Mouse (Mus musculus) liver, embryonic 15.5 days (tissue): ENCODE data around the gene Paqr5. TPM values are rescaled to one million over a fixed set of nuclear protein-coding genes. Genes with fewer than 3 reads are reported as not detected.

Experiments
- ATAC-seq: fragments of 200-750 bp; cut with Nextera tagmentation; 2 replicates; pipeline ENCODE4 v1.8.0; 2017; ENCODE audit warnings: moderate number of reproducible peaks, mild to moderate bottlenecking, moderate library complexity; ENCODE audit not compliant: insufficient read depth
- H3K27ac ChIP-seq: fragments of 300-500 bp; sonication (generic); replicated peaks from 2 replicates; pipeline ENCODE4 v1.5.1; 2015; ENCODE audit warnings: mild to moderate bottlenecking, inconsistent platforms
- H3K27me3 ChIP-seq: fragments of 300-500 bp; sonication (generic); 2 replicates; pipeline ENCODE4 v1.6.1; 2015; ENCODE audit warnings: mild to moderate bottlenecking, inconsistent platforms
- H3K36me3 ChIP-seq: fragments of 300-500 bp; sonication (generic); replicated peaks from 2 replicates; pipeline ENCODE4 v1.6.1; 2015; ENCODE audit warnings: moderate library complexity, mild to moderate bottlenecking, inconsistent platforms
- H3K4me1 ChIP-seq: fragments of 300-500 bp; sonication (generic); replicated peaks from 2 replicates; pipeline ENCODE4 v1.6.1; 2015; ENCODE audit warnings: inconsistent platforms
- H3K4me2 ChIP-seq: fragments of 300-500 bp; sonication (generic); 2 replicates; pipeline ENCODE4 v1.6.1; 2015; ENCODE audit warnings: moderate library complexity, mild to moderate bottlenecking, inconsistent platforms
- H3K4me3 ChIP-seq: fragments of 300-500 bp; sonication (generic); replicated peaks from 2 replicates; pipeline ENCODE4 v1.5.1; 2015; ENCODE audit warnings: mild to moderate bottlenecking, inconsistent platforms
- H3K9ac ChIP-seq: fragments of 300-500 bp; sonication (generic); 2 replicates; pipeline ENCODE4 v1.6.1; 2015; ENCODE audit warnings: moderate library complexity, mild to moderate bottlenecking, inconsistent platforms
- H3K9me3 ChIP-seq: fragments of 300-500 bp; sonication (generic); replicated peaks from 2 replicates; pipeline ENCODE4 v1.6.1; 2016; ENCODE audit warnings: inconsistent platforms
- WGBS: fragments of 180-500 bp; shearing (Covaris S2); methylation state at CpG from one replicate; pipeline ENCODE4 v1.1.7; 2015; ENCODE audit warnings: mixed read lengths; ENCODE audit not compliant: insufficient replicate concordance; 5-methylcytosine and 5-hydroxymethylcytosine counted together
- polyA plus RNA-seq: library from polyadenylated mRNA; unstranded; fragments of >200 nt; fragmentation: Nextera tagmentation; extraction: Ambion mirVana; gene quantifications from 2 replicates; pipeline ENCODE4 v1.2.1, GENCODE M21; 2015

Paqr5 gene
- 0.23 and 0.53 TPM in 2 replicates for polyA plus RNA-seq

GRCm38 (mm10) chr9:62026600-62026999 lies at the start of gene Paqr5:
Gene Paqr5 (minus strand): TSS chr9:62026856.
- H3K4me3 ChIP-seq: peak within 1 kb of the TSS; percentile 37
- H3K27ac ChIP-seq: no peak within 1 kb of the TSS
- H3K9me3 ChIP-seq: no peaks in the 10 kb centered on the region
- H3K27me3 ChIP-seq: peaks cover 40% of the 10 kb centered on the region
- ATAC-seq: peak; percentile 56
- peak within 1 kb of the TSS; percentile 68 for H3K4me2 ChIP-seq
- under 1% methylated on average over 32 of the region's 32 CpGs for WGBS
- H3K4me1 ChIP-seq: peaks cover 12% of the 10 kb centered on the region
- H3K36me3 ChIP-seq: no peaks in the 10 kb centered on the region
- H3K9ac ChIP-seq: no peak within 1 kb of the TSS

GRCm38 (mm10) chr9:62062234-62062633 lies 35.6 kb upstream of the Paqr5 start:
- Histone ChIP-seq H3K9ac (no peak overlapping the region), H3K9me3 (no peaks in the 10 kb centered on the region), H3K4me2 (no peak overlapping the region), H3K4me1 (no peaks in the 10 kb centered on the region), H3K27me3 (no peaks in the 10 kb centered on the region), H3K4me3 (no peak overlapping the region), H3K36me3 (no peaks in the 10 kb centered on the region), H3K27ac (no peak overlapping the region)
- no peak for ATAC-seq
- 71% methylated on average over 3 of the region's 3 CpGs for WGBS

- Histone ChIP-seq H3K36me3 (no peaks in the 10 kb centered on the region), H3K4me2 (no peak overlapping the region), H3K27ac (no peak overlapping the region), H3K9me3 (no peaks in the 10 kb centered on the region), H3K4me3 (no peak overlapping the region), H3K4me1 (no peaks in the 10 kb centered on the region), H3K27me3 (no peaks in the 10 kb centered on the region), H3K9ac (no peak overlapping the region)
- ATAC-seq: no peak
- 69% methylated on average over 2 of the region's 2 CpGs for WGBS
Measured at GRCm38 (mm10) chr9:62060431-62060830, 33.8 kb upstream of the Paqr5 start.

- Histone ChIP-seq H3K9ac (no peak overlapping the region), H3K27ac (no peak overlapping the region), H3K9me3 (no peaks in the 10 kb centered on the region), H3K4me3 (no peak overlapping the region), H3K36me3 (no peaks in the 10 kb centered on the region), H3K4me1 (no peaks in the 10 kb centered on the region), H3K27me3 (no peaks in the 10 kb centered on the region), H3K4me2 (no peak overlapping the region)
- WGBS: 83% methylated on average over 11 of the region's 11 CpGs
- ATAC-seq: no peak
Measured at GRCm38 (mm10) chr9:62059941-62060340, 33.3 kb upstream of the Paqr5 start.

- no peak overlapping the region for H3K4me3 ChIP-seq
- no peaks in the 10 kb centered on the region for H3K36me3 ChIP-seq
- H3K27me3 ChIP-seq: no peaks in the 10 kb centered on the region
- H3K9ac ChIP-seq: no peak overlapping the region
- WGBS: 42% methylated on average over 7 of the region's 7 CpGs
- ATAC-seq: no peak
- no peak overlapping the region for H3K4me2 ChIP-seq
- no peak overlapping the region for H3K27ac ChIP-seq
- no peaks in the 10 kb centered on the region for H3K9me3 ChIP-seq
- H3K4me1 ChIP-seq: no peaks in the 10 kb centered on the region
Measured at GRCm38 (mm10) chr9:62057881-62058506, 31.3 kb upstream of the Paqr5 start.

GRCm38 (mm10) chr9:62056206-62056605 lies 29.6 kb upstream of the Paqr5 start:
- Histone ChIP-seq H3K4me2 (no peak overlapping the region), H3K4me1 (no peaks in the 10 kb centered on the region), H3K27ac (no peak overlapping the region), H3K9me3 (no peaks in the 10 kb centered on the region), H3K4me3 (no peak overlapping the region), H3K9ac (no peak overlapping the region), H3K36me3 (no peaks in the 10 kb centered on the region), H3K27me3 (no peaks in the 10 kb centered on the region)
- 59% methylated on average over 2 of the region's 2 CpGs for whole genome bisulfite sequencing
- no peak for ATAC-seq

GRCm38 (mm10) chr9:62050801-62051200 lies 24.1 kb upstream of the Paqr5 start:
- no peak for ATAC-seq
- no peaks in the 10 kb centered on the region for H3K36me3 ChIP-seq
- no peaks in the 10 kb centered on the region for H3K9me3 ChIP-seq
- no peak overlapping the region for H3K4me2 ChIP-seq
- no peaks in the 10 kb centered on the region for H3K27me3 ChIP-seq
- no peak overlapping the region for H3K27ac ChIP-seq
- H3K9ac ChIP-seq: no peak overlapping the region
- WGBS: 43% methylated on average over 4 of the region's 4 CpGs
- H3K4me3 ChIP-seq: no peak overlapping the region
- H3K4me1 ChIP-seq: no peaks in the 10 kb centered on the region

GRCm38 (mm10) chr9:62049166-62049565 lies 22.5 kb upstream of the Paqr5 start:
- Histone ChIP-seq H3K4me3 (no peak overlapping the region), H3K27ac (no peak overlapping the region), H3K4me1 (no peaks in the 10 kb centered on the region), H3K4me2 (no peak overlapping the region), H3K36me3 (no peaks in the 10 kb centered on the region), H3K9me3 (no peaks in the 10 kb centered on the region), H3K9ac (no peak overlapping the region), H3K27me3 (no peaks in the 10 kb centered on the region)
- no peak for ATAC-seq
- 57% methylated on average over 8 of the region's 8 CpGs for WGBS

GRCm38 (mm10) chr9:62042167-62042566 lies 15.5 kb upstream of the Paqr5 start:
- H3K36me3 ChIP-seq: no peaks in the 10 kb centered on the region
- no peak overlapping the region for H3K27ac ChIP-seq
- H3K9ac ChIP-seq: no peak overlapping the region
- ATAC-seq: no peak
- H3K4me2 ChIP-seq: no peak overlapping the region
- H3K4me3 ChIP-seq: no peak overlapping the region
- H3K27me3 ChIP-seq: peaks cover 5% of the 10 kb centered on the region; the same call in 1 of the 2 replicates
- no peaks in the 10 kb centered on the region for H3K4me1 ChIP-seq
- 55% methylated on average over 3 of the region's 3 CpGs for WGBS
- no peaks in the 10 kb centered on the region for H3K9me3 ChIP-seq

GRCm38 (mm10) chr9:62040008-62040608 lies 13.5 kb upstream of the Paqr5 start:
- Histone ChIP-seq H3K4me2 (no peak overlapping the region), H3K36me3 (no peaks in the 10 kb centered on the region), H3K27ac (no peak overlapping the region), H3K27me3 (peaks cover 5% of the 10 kb centered on the region; the same call in 1 of the 2 replicates), H3K9me3 (no peaks in the 10 kb centered on the region), H3K4me3 (no peak overlapping the region), H3K4me1 (no peaks in the 10 kb centered on the region), H3K9ac (no peak overlapping the region)
- ATAC-seq: no peak
- 7% methylated on average over 20 of the region's 20 CpGs for WGBS

- Histone ChIP-seq H3K9ac (no peak overlapping the region), H3K9me3 (no peaks in the 10 kb centered on the region), H3K27me3 (peaks cover 5% of the 10 kb centered on the region; the same call in 1 of the 2 replicates), H3K4me2 (no peak overlapping the region), H3K4me1 (no peaks in the 10 kb centered on the region), H3K4me3 (no peak overlapping the region), H3K36me3 (no peaks in the 10 kb centered on the region), H3K27ac (no peak overlapping the region)
- 86% methylated on average over 1 of the region's 1 CpGs for WGBS
- no peak for ATAC-seq
Measured at GRCm38 (mm10) chr9:62035806-62036205, 9.2 kb upstream of the Paqr5 start.

GRCm38 (mm10) chr9:62032206-62032605 lies 5.5 kb upstream of the Paqr5 start:
- no peak overlapping the region for H3K4me2 ChIP-seq
- H3K27ac ChIP-seq: no peak overlapping the region
- H3K27me3 ChIP-seq: peaks cover 8% of the 10 kb centered on the region
- H3K4me3 ChIP-seq: no peak overlapping the region
- H3K36me3 ChIP-seq: no peaks in the 10 kb centered on the region
- no peaks in the 10 kb centered on the region for H3K9me3 ChIP-seq
- H3K4me1 ChIP-seq: no peaks in the 10 kb centered on the region
- 71% methylated on average over 3 of the region's 3 CpGs for WGBS
- ATAC-seq: no peak
- H3K9ac ChIP-seq: no peak overlapping the region
